Mouse (Mus musculus): Measurements from ENCODE around the gene Tmem100.
A peak's percentile ranks its signal among the peaks of the same experiment; 100 is the strongest.

DNA sequence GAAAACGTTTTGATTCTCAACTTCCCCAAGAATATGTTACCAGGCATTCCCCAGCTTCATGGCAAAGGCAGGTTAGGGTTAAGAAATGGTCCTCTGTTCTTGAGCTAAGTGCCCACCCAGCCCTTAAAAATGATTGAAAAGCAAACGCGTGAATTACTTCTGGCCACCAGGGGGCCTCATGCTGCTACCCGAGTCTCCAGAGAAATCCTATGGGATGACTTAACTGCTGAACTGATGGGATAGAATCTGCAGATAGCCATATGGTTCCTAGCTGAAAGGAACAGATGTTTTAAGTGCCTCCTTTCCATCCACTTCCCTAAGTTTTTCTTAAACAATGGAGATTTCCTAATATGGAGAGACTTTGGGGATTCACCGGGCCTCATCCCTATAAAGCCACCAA is 7.9 kb downstream of the Tmem100 start:
- peak; percentile 68 for TF ChIP-seq CTCF (IDR thresholded peaks at IDR 0.05; ENCODE audit: low read depth)
- no peak for TF ChIP-seq EP300 (IDR thresholded peaks at IDR 0.05; ENCODE audit: low read depth)

Measured in liver, postnatal 0 days (tissue).